In genomic region chr3:107159418-107159817, GRCm38 (mm10) we compare ENCODE assay signal across 8 mouse cellular contexts. TPM values are rescaled to one million over a fixed set of nuclear protein-coding genes. Genes with fewer than 3 reads are reported as not detected.
DNase-seq lines count a peak whose midpoint lies in the region; ATAC-seq and TF ChIP-seq lines count a peak whose summit lies in the region.

No protein-coding gene starts in this region.

- peak; percentile 40; the same call in 1 of the 2 replicates for TF ChIP-seq CTCF in cerebellum, adult 2 months (IDR thresholded peaks at IDR 0.05; ENCODE audit: borderline replicate concordance, insufficient read depth, low read depth, low read length)
- peak; percentile 41 for TF ChIP-seq CTCF in lung, postnatal 0 days (IDR thresholded peaks at IDR 0.05)
- no peak for TF ChIP-seq CTCF in lung, adult 2 months (IDR thresholded peaks at IDR 0.05; ENCODE audit: insufficient read depth, low read length)
- peak; percentile 47 for TF ChIP-seq CTCF in forebrain, postnatal 0 days (IDR thresholded peaks at IDR 0.05; ENCODE audit: low read depth)
- peak; percentile 54 for TF ChIP-seq CTCF in midbrain, postnatal 0 days (IDR thresholded peaks at IDR 0.05)

- no peak for ATAC-seq in cerebellum, adult (ENCODE audit: insufficient number of reproducible peaks, low FRiP score, low TSS enrichment)
- no peak for ATAC-seq in lung, postnatal 0 days
- peak; percentile 50; the same call in 1 of the 2 replicates for ATAC-seq in forebrain, postnatal 0 days
- peak; percentile 44; the same call in 1 of the 2 replicates for ATAC-seq in midbrain, postnatal 0 days (ENCODE audit: low FRiP score)

- H3K9ac ChIP-seq in lung, postnatal 0 days (replicated peaks; ENCODE audit: low read depth) = no peak overlapping the region
- no peak overlapping the region for H3K9ac ChIP-seq in forebrain, postnatal 0 days
- peak overlapping the region; percentile 14; the same call in 1 of the 2 replicates for H3K9ac ChIP-seq in midbrain, postnatal 0 days (replicated peaks; ENCODE audit: low read length, poor library complexity, severe bottlenecking)

- no peak for TF ChIP-seq POLR2A in cerebellum, adult 2 months (IDR thresholded peaks at IDR 0.05; ENCODE audit: borderline replicate concordance, insufficient read depth, low read length)
- no peak for TF ChIP-seq POLR2A in lung, adult 2 months (IDR thresholded peaks at IDR 0.05; ENCODE audit: borderline replicate concordance, extremely low read depth, low read depth, low read length)

- peak overlapping the region; percentile 11 for H3K4me3 ChIP-seq in cerebellum, adult 2 months (replicated peaks; ENCODE audit: insufficient read depth, low read depth, low read length)
- no peak overlapping the region for H3K4me3 ChIP-seq in lung, postnatal 0 days (ENCODE audit: low read depth, low read length)
- H3K4me3 ChIP-seq in lung, adult 2 months (replicated peaks; ENCODE audit: extremely low read depth, low read depth, low read length) = no peak overlapping the region
- H3K4me3 ChIP-seq in forebrain, postnatal 0 days (ENCODE audit: low read depth, low read length) = 0 out of 2 replicates have a peak overlapping the region, but pooled peaks have one; percentile 20
- peak overlapping the region; percentile 23 for H3K4me3 ChIP-seq in midbrain, postnatal 0 days (ENCODE audit: low read depth, low read length)

- peak overlapping the region; percentile 39 for H3K27ac ChIP-seq in cerebellum, adult 2 months (ENCODE audit: insufficient read depth, low read length)
- H3K27ac ChIP-seq in lung, postnatal 0 days (ENCODE audit: low read length) = no peak overlapping the region
- H3K27ac ChIP-seq in forebrain, postnatal 0 days (ENCODE audit: low read depth, low read length) = no peak overlapping the region
- H3K27ac ChIP-seq in midbrain, postnatal 0 days (ENCODE audit: low read depth, low read length) = no peak overlapping the region

- intact Hi-C loops in gastrocnemius, postnatal 14 days (cut with DNase I; ENCODE audit: low total_unique reads) = no loop called here

- peaks cover 52% of the 10 kb centered on the region for H3K4me1 ChIP-seq in cerebellum, adult 2 months (ENCODE audit: control insufficient read depth, insufficient read depth, low read length)
- no peaks in the 10 kb centered on the region for H3K4me1 ChIP-seq in lung, postnatal 0 days (ENCODE audit: insufficient read depth, low read depth, low read length)
- no peaks in the 10 kb centered on the region for H3K4me1 ChIP-seq in lung, adult 2 months (ENCODE audit: control insufficient read depth, insufficient read depth, low read length)
- H3K4me1 ChIP-seq in forebrain, postnatal 0 days (ENCODE audit: insufficient read depth) = peaks cover 5% of the 10 kb centered on the region; the same call in 1 of the 2 replicates
- H3K4me1 ChIP-seq in midbrain, postnatal 0 days (ENCODE audit: insufficient read depth, low read length) = no peaks in the 10 kb centered on the region

- H3K4me2 ChIP-seq in lung, postnatal 0 days (replicated peaks; ENCODE audit: low read depth, low read length) = no peak overlapping the region
- peak overlapping the region; percentile 49 for H3K4me2 ChIP-seq in forebrain, postnatal 0 days (ENCODE audit: low read depth)
- peak overlapping the region; percentile 45 for H3K4me2 ChIP-seq in midbrain, postnatal 0 days (ENCODE audit: low read depth, low read length, poor library complexity, severe bottlenecking)

- H3K27me3 ChIP-seq in cerebellum, adult 2 months (ENCODE audit: control insufficient read depth, insufficient read depth, low read length) = no peaks in the 10 kb centered on the region
- H3K27me3 ChIP-seq in lung, postnatal 0 days (replicated peaks; ENCODE audit: insufficient read depth, low read length) = no peaks in the 10 kb centered on the region
- no peaks in the 10 kb centered on the region for H3K27me3 ChIP-seq in forebrain, postnatal 0 days (ENCODE audit: insufficient read depth, low read length)
- no peaks in the 10 kb centered on the region for H3K27me3 ChIP-seq in midbrain, postnatal 0 days (ENCODE audit: insufficient read depth, low read length)

- 76% methylated on average over 3 of the region's 3 CpGs for WGBS in cerebellum, adult 2 months
- WGBS in lung, postnatal 0 days = 63% methylated on average over 3 of the region's 3 CpGs
- 69% methylated on average over 3 of the region's 3 CpGs for WGBS in lung, adult 2 months
- 61% methylated on average over 3 of the region's 3 CpGs for WGBS in forebrain, postnatal 0 days
- 61% methylated on average over 3 of the region's 3 CpGs for WGBS in midbrain, postnatal 0 days

- DNase-seq in cerebellum, adult 2 months = peak; percentile 44 to 48
- peak; percentile 27 for DNase-seq in lung, postnatal 0 days (ENCODE audit: low spot score)
- DNase-seq in lung, adult 2 months = no peak
- DNase-seq in forebrain, postnatal 0 days = no peak
- DNase-seq in midbrain, postnatal 0 days (ENCODE audit: low spot score) = peak; percentile 38
- DNase-seq in gastrocnemius, postnatal 14 days = no peak
- no peak for DNase-seq in urinary bladder, postnatal 36 days (ENCODE audit: low spot score in 2 of 2)

- no peaks in the 10 kb centered on the region for H3K9me3 ChIP-seq in lung, postnatal 0 days (ENCODE audit: low read length)
- H3K9me3 ChIP-seq in forebrain, postnatal 0 days (ENCODE audit: low read length) = no peaks in the 10 kb centered on the region
- H3K9me3 ChIP-seq in midbrain, postnatal 0 days (ENCODE audit: low read length) = no peaks in the 10 kb centered on the region

- TF ChIP-seq EP300 in lung, postnatal 0 days (IDR thresholded peaks at IDR 0.05) = no peak

- H3K36me3 ChIP-seq in lung, postnatal 0 days (ENCODE audit: insufficient read depth, low read length) = no peaks in the 10 kb centered on the region
- H3K36me3 ChIP-seq in forebrain, postnatal 0 days (ENCODE audit: insufficient read depth) = no peaks in the 10 kb centered on the region
- H3K36me3 ChIP-seq in midbrain, postnatal 0 days (ENCODE audit: insufficient read depth, low read length) = no peaks in the 10 kb centered on the region

RNA-seq across cellular contexts. Expression of gene Kcna10, which starts 23.4 kb away (rescaled TPM):
- 0.08 and 0.10 TPM in 2 replicates for polyA plus RNA-seq in cerebellum, adult 2 months (2012; rRNA removed)
- polyA plus RNA-seq in lung, postnatal 0 days (2015; fragmentation: Nextera tagmentation; extraction: Ambion mirVana) = not detected in 2 replicates
- polyA plus RNA-seq in lung, adult 2 months (2012; rRNA removed) = not detected in 2 replicates
- not detected in 2 replicates for total RNA-seq in forebrain, postnatal 0 days (2014; rRNA removed)
- not detected in 2 replicates for polyA plus RNA-seq in forebrain, postnatal 0 days (2015; fragmentation: Nextera tagmentation; extraction: Ambion mirVana)
- not detected in 2 replicates for total RNA-seq in midbrain, postnatal 0 days (2014; rRNA removed)
- polyA plus RNA-seq in midbrain, postnatal 0 days (2015; fragmentation: Nextera tagmentation; extraction: Ambion mirVana) = not detected in 2 replicates
- under 1 TPM in 1 of 2 experiments, not detected in 1; 0.10 TPM for total RNA-seq in gastrocnemius, postnatal 14 days (2021)

RNA-seq across cellular contexts. Expression of gene Kcna2, which starts 58.5 kb away (rescaled TPM):
- polyA plus RNA-seq in cerebellum, adult 2 months (2012; rRNA removed) = 73.3 and 75.7 TPM in 2 replicates
- 0.87 and 0.93 TPM in 2 replicates for polyA plus RNA-seq in lung, postnatal 0 days (2015; fragmentation: Nextera tagmentation; extraction: Ambion mirVana)
- polyA plus RNA-seq in lung, adult 2 months (2012; rRNA removed) = 2.1 and 3.3 TPM in 2 replicates
- 9.6 and 11.3 TPM in 2 replicates for total RNA-seq in forebrain, postnatal 0 days (2014; rRNA removed)
- 0.42 and 1.0 TPM in 2 replicates for polyA plus RNA-seq in forebrain, postnatal 0 days (2015; fragmentation: Nextera tagmentation; extraction: Ambion mirVana)
- total RNA-seq in midbrain, postnatal 0 days (2014; rRNA removed) = 17.6 and 17.7 TPM in 2 replicates
- 1.4 and 1.7 TPM in 2 replicates for polyA plus RNA-seq in midbrain, postnatal 0 days (2015; fragmentation: Nextera tagmentation; extraction: Ambion mirVana)
- total RNA-seq in gastrocnemius, postnatal 14 days (2021) = 1 to 10 TPM; 2.2 to 3.3 TPM

Comparison
In these comparisons a context has a peak if more than half of its experiments do, and no peak if none do; other contexts are left out.
1. DNase-seq: peak in cerebellum, adult 2 months (2 of 2), lung, postnatal 0 days (single experiment) and midbrain, postnatal 0 days (single experiment); none in lung, adult 2 months (single experiment), forebrain, postnatal 0 days (single experiment), gastrocnemius, postnatal 14 days (single experiment) and urinary bladder, postnatal 36 days (0 of 2).
2. H3K4me3 ChIP-seq: peak in cerebellum, adult 2 months (single experiment), forebrain, postnatal 0 days (single experiment) and midbrain, postnatal 0 days (single experiment); none in lung, postnatal 0 days (single experiment) and lung, adult 2 months (single experiment).
3. ATAC-seq: peak in forebrain, postnatal 0 days (single experiment) and midbrain, postnatal 0 days (single experiment); none in cerebellum, adult (single experiment) and lung, postnatal 0 days (single experiment).
4. RNA of gene Kcna2, which starts 58.5 kb away (polyA plus RNA-seq): 73.3 to 75.7 TPM in cerebellum, adult 2 months; 2.1 to 3.3 TPM in lung, adult 2 months, 1.4 to 1.7 TPM in midbrain, postnatal 0 days, 0.42 to 1.0 TPM in forebrain, postnatal 0 days and 0.87 to 0.93 TPM in lung, postnatal 0 days; every median in the first group is over 10 times any median in the second.